Mouse (Mus musculus) heart, embryonic 10.5 days (tissue): ENCODE data around the gene Ccr4. TPM values are rescaled to one million over a fixed set of nuclear protein-coding genes. Genes with fewer than 3 reads are reported as not detected.

Source experiments
- DNase-seq: peaks from one replicate; pipeline ENCODE4 v3.0.0-alpha.2; 2017; ENCODE audit warnings: low spot score
- H3K27ac ChIP-seq: fragments of 300-500 bp; sonication (generic); 2 replicates; pipeline ENCODE4 v1.5.1; 2016; ENCODE audit warnings: mild to moderate bottlenecking
- H3K27me3 ChIP-seq: fragments of 300-500 bp; sonication (generic); 2 replicates; pipeline ENCODE4 v1.6.1; 2016; ENCODE audit warnings: mild to moderate bottlenecking; ENCODE audit not compliant: poor library complexity, insufficient read depth, severe bottlenecking
- H3K36me3 ChIP-seq: fragments of 300-500 bp; sonication (generic); 2 replicates; pipeline ENCODE4 v1.6.1; 2016; ENCODE audit warnings: mild to moderate bottlenecking, moderate library complexity
- H3K4me1 ChIP-seq: fragments of 300-500 bp; sonication (generic); 2 replicates; pipeline ENCODE4 v1.6.1; 2016; ENCODE audit warnings: mild to moderate bottlenecking
- H3K4me3 ChIP-seq: fragments of 300-500 bp; sonication (generic); 2 replicates; pipeline ENCODE4 v1.5.1; 2016; ENCODE audit warnings: mild to moderate bottlenecking, moderate library complexity
- H3K9me3 ChIP-seq: fragments of 300-500 bp; sonication (generic); 2 replicates; pipeline ENCODE4 v1.6.1; 2016; ENCODE audit warnings: mild to moderate bottlenecking, moderate library complexity
- WGBS: fragments of 180-500 bp; shearing (Covaris S2); methylation state at CpG from one replicate; pipeline ENCODE4 v1.1.7; 2016; 5-methylcytosine and 5-hydroxymethylcytosine counted together
- polyA plus RNA-seq: library from polyadenylated mRNA; unstranded; fragments of >200 nt; fragmentation: Nextera tagmentation; extraction: Ambion mirVana; gene quantifications from 2 replicates; pipeline ENCODE4 v1.2.1, GENCODE M21; 2016

Gene Ccr4
- polyA plus RNA-seq, 1 experiment from 2014 or later: not detected

DNA sequence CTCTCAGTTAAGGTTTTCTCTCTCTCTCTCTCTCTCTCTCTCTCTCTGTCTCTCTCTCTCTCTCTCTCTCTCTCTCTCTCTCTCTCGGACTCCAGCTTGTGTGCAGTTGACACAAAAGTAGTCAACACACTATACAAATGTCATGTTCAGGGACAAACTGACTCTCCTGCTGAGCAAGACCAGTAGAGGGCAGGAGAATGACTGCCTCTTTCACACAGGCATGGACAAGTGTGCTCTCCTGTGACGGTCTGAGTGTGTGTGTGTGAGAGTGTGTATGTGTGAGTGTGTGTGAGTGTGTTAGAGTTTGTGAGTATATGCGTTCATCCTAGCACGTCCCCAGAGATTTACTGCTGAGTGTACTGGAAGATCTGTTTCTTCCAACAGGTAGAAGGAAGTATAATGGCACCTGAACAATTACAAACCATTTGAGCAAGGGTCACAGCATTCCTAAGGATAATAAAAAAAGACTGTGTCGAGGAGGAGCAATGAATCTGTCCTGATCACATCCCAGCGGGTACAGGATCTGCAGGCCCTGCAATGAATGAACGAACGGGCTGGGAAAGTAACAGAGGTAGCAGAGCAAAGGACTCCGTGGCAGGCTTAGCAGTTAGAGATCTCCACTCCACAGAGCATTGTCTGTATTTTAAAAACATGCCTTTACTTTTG, 14.2 kb upstream of the Ccr4 start:
- H3K4me3 ChIP-seq: no peak overlapping the region
- no peak overlapping the region for H3K27ac ChIP-seq
- H3K27me3 ChIP-seq: no peaks in the 10 kb centered on the region
- H3K4me1 ChIP-seq: peaks cover 32% of the 10 kb centered on the region
- WGBS: 75% methylated on average over 9 of the region's 9 CpGs
- DNase-seq: no peak
- 0 out of 2 replicates have a peak, but pooled peaks cover 1% of the 10 kb centered on the region for H3K9me3 ChIP-seq
- H3K36me3 ChIP-seq: peaks cover 12% of the 10 kb centered on the region

DNA sequence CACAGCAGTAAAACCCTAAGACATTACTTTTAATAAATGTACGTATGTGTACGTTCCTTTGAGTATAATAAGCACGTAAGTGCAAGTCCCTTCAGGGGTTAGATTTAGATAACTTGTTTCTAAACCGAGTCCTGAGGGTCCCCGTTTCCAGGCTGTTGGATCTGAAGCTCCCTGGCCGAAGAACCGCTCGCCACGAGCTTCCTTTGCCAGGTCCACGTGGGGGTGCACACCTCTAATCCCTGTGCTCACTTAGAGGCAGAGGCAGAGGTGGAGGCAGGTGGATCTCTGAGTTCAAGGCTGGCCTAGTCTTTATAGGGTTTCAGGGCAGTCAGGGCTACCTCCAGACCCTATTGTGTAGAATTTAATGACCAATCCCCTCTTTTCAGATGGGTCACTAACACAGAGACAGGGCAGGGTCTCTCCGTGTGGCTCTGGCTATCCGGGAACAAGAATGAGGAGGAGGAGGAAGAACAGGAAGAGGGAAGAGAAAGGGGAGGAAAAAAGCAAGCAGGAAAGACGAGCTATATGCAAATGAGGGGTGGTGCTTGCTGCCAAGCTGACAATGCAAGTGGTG, 13.3 kb upstream of the Ccr4 start:
- Histone ChIP-seq H3K27ac (no peak overlapping the region), H3K4me1 (peaks cover 32% of the 10 kb centered on the region), H3K9me3 (peaks cover 11% of the 10 kb centered on the region), H3K4me3 (no peak overlapping the region), H3K36me3 (peaks cover 21% of the 10 kb centered on the region), H3K27me3 (no peaks in the 10 kb centered on the region)
- DNase-seq: no peak
- WGBS: 80% methylated on average over 13 of the region's 13 CpGs

DNA sequence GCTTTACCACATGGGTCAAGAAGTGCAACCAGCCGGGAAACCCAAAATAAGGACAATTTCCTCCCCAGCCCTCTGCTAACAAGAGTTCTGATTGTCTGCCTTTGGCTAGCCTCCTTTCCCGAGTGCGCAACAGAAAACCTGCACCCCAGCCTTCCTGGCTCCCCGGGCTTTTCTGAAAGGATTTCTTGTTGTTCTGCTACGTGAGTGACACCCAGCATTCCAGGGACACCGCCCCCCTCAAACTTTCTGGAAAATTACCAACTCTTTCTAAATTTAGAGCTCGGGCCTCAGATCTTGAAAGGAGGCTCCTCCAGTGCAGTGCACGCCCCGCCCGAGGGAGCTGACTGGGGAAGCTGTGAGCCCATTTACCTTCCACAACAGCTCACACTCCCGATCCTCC, 10.6 kb upstream of the Ccr4 start, which contains the start of gene C130032M10Rik:
TSS of gene C130032M10Rik (plus strand) at position 334 of the 400 bp plus-strand sequence.
- Histone ChIP-seq H3K27ac (peak within 1 kb of the TSS; percentile 67; the same call in 1 of the 2 replicates), H3K4me3 (0 out of 2 replicates have a peak within 1 kb of the TSS, but pooled peaks have one; percentile 3), H3K4me1 (peaks cover 32% of the 10 kb centered on the region), H3K9me3 (peaks cover 17% of the 10 kb centered on the region), H3K36me3 (peaks cover 43% of the 10 kb centered on the region), H3K27me3 (no peaks in the 10 kb centered on the region)
- DNase-seq: no peak
- 64% methylated on average over 11 of the region's 11 CpGs for WGBS

DNA sequence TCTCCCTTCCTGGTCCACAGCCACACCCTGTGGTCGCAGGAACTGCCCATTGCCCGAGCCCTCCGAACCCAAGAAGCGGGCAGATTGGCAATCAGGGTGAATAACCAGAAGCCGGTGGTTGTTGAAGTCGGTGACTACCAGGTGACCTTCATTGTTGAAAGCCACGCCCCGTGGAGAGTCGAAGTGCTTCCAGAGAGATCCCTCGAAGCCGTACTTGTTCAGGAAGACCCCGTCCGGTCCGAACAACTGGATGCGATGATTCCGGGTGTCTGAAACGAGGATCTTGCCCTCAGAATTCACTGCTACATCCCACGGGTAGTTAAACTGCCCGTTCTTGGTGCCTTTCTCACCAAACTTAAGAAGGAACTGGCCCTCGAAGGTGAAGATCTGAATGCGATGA, 8.1 kb upstream of the Ccr4 start:
- H3K4me3 ChIP-seq: no peak overlapping the region
- no peak overlapping the region for H3K27ac ChIP-seq
- H3K36me3 ChIP-seq: peaks cover 65% of the 10 kb centered on the region
- peaks cover 17% of the 10 kb centered on the region for H3K9me3 ChIP-seq
- 96% methylated on average over 21 of the region's 21 CpGs for WGBS
- peaks cover 21% of the 10 kb centered on the region for H3K4me1 ChIP-seq
- H3K27me3 ChIP-seq: no peaks in the 10 kb centered on the region
- DNase-seq: no peak

DNA sequence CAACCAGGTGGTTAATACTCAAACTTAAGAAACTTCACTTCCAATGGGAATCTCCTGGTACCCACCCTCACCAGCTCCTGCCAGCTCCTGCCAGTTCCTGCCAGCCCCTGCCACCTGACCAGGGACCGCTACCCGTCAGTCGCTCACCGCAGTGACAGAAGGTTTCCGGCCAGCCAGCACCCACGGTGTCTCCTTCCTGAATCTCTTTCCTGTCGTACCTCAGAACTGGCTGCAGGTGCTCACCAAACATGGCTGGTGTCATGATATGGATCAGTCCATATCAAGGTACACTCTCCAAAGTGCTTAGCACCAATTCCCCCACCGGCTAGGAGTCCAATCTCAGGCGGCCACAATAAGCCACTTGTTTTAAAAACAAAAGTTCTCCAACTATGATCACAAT, 5.1 kb upstream of the Ccr4 start:
- H3K9me3 ChIP-seq: peaks cover 17% of the 10 kb centered on the region
- no peak overlapping the region for H3K27ac ChIP-seq
- DNase-seq: no peak
- H3K27me3 ChIP-seq: no peaks in the 10 kb centered on the region
- H3K36me3 ChIP-seq: peaks cover 72% of the 10 kb centered on the region
- 89% methylated on average over 9 of the region's 9 CpGs for WGBS
- no peaks in the 10 kb centered on the region for H3K4me1 ChIP-seq
- H3K4me3 ChIP-seq: no peak overlapping the region

DNA sequence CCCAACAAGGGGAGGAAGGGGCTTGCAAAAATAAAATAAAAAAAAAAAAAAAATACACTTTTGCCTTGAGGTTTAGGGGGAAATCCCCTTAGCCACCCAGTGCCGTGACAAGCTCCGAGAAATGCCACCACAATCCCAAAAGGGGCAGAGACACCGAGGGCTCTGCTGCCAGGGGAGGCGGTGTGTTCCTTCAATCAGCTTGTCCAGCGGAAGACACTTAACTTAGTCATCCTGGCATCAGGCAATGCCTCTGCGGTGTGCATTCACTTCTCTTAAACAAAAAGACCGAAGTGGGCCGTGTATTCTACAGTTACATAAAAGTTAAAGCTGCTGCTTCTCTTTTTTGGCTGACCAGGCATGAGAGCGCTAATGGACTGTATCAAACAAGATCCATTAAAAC, 2.7 kb upstream of the Ccr4 start:
- DNase-seq: no peak
- Histone ChIP-seq H3K4me1 (peaks cover 9% of the 10 kb centered on the region), H3K36me3 (peaks cover 49% of the 10 kb centered on the region), H3K9me3 (no peaks in the 10 kb centered on the region), H3K4me3 (no peak overlapping the region), H3K27ac (no peak overlapping the region), H3K27me3 (no peaks in the 10 kb centered on the region)
- 93% methylated on average over 9 of the region's 9 CpGs for WGBS

DNA sequence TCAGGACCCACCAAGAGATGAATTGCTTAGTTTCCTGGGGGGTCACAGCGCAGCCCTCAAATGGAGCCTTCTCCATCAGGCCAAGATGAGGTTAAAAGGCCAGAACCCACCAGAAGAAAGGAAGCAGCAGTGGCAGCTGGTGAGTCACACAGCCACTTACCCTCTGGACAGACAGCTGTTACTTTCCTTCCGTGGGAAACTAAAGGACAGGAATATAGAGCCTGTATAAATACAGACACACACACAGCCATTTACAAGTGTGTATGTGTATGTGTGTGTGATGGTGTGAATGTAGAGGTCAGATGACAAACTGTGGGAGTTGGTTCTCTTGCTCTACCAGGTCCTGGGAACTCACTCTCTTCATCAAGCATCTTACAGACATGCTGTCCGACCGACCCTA, 1.8 kb upstream of the Ccr4 start:
- H3K27me3 ChIP-seq: no peaks in the 10 kb centered on the region
- peaks cover 9% of the 10 kb centered on the region for H3K4me1 ChIP-seq
- H3K36me3 ChIP-seq: peaks cover 41% of the 10 kb centered on the region
- no peaks in the 10 kb centered on the region for H3K9me3 ChIP-seq
- DNase-seq: no peak
- no peak overlapping the region for H3K4me3 ChIP-seq
- H3K27ac ChIP-seq: no peak overlapping the region
- WGBS: 69% methylated on average over 4 of the region's 4 CpGs

DNA sequence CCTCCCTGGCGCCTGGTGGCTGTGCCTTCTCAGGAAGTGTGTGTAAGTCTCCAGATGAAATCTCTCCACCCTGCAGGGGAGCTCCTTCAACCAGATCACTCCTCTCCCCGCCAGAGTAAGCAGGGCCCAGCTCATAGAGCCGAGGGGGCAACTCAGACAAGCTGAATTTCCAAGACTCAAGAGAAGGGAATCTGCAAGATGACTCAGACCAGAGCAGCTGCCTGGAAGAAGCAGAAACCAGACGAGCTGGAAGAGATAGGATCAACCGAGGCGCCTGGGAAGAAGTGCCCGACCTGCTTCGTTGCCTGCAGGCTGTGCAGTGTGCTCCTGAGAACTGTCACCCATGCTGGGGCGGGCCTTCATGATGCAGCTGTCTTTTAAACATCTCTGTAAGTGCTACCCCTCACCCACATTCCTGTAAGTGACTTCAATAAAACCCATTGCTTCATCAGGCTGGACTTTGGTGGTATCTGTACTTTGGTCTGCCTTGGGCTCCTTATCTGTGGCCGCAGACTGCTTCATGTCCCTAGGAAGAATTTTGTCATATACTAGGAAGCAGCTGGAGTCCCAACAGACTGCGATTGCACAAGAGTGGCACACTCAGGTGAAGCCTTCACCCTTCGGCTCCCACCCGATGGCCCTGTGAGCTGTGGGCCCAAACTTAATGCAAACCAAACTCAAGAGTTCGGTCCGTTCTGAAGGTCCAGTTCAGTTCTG, 1.8 kb downstream of the Ccr4 start:
- H3K9me3 ChIP-seq: no peaks in the 10 kb centered on the region
- no peak overlapping the region for H3K4me3 ChIP-seq
- WGBS: 32% methylated on average over 15 of the region's 15 CpGs
- H3K4me1 ChIP-seq: peaks cover 17% of the 10 kb centered on the region
- peaks cover 12% of the 10 kb centered on the region for H3K36me3 ChIP-seq
- H3K27ac ChIP-seq: peak overlapping the region; percentile 2; the same call in 1 of the 2 replicates
- no peaks in the 10 kb centered on the region for H3K27me3 ChIP-seq
- DNase-seq: peak; percentile 82

DNA sequence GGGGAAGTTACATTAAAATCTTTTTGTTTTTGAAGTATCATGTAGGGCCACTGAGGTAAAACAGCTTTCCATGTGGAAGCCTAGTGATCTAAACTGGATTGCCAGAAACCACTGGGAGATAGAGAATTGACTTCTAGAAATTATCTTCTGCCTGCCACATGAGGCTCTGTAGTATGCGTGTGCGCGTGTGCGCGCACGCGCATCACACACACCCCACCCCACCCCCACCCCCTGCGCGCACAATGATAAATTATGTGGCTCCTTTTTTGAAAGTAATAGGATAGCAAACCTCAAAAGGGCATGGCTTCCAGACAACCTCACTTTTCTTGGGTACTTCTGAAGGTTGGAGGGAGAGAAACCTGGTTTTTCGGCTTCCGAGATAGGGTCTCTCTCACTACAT, 2.8 kb downstream of the Ccr4 start:
- Histone ChIP-seq H3K4me1 (peaks cover 17% of the 10 kb centered on the region), H3K27me3 (no peaks in the 10 kb centered on the region), H3K4me3 (no peak overlapping the region), H3K36me3 (peaks cover 7% of the 10 kb centered on the region), H3K27ac (no peak overlapping the region), H3K9me3 (no peaks in the 10 kb centered on the region)
- 95% methylated on average over 11 of the region's 11 CpGs for WGBS
- DNase-seq: no peak

DNA sequence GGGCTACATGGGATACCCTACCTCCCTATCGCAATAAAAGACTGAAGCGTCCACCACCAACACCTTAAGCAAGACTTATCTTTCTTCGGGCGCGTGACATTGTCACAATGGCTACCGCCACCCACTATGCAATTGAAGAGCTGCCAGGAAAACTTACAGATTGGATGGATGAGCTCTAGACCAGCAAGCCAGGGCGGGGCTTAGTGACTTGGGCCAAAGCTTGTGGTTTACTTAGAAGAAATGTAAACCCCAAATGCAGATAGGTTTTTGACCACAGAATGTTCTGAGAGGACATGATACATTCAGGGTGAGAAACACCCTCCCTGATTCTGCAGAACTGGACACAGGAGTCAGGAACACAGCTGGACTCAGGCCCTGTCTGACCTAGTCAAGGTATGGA, 3.6 kb downstream of the Ccr4 start:
- H3K9me3 ChIP-seq: no peaks in the 10 kb centered on the region
- H3K27ac ChIP-seq: no peak overlapping the region
- no peak overlapping the region for H3K4me3 ChIP-seq
- peaks cover 17% of the 10 kb centered on the region for H3K4me1 ChIP-seq
- no peak for DNase-seq
- 83% methylated on average over 7 of the region's 7 CpGs for WGBS
- no peaks in the 10 kb centered on the region for H3K36me3 ChIP-seq
- H3K27me3 ChIP-seq: no peaks in the 10 kb centered on the region

DNA sequence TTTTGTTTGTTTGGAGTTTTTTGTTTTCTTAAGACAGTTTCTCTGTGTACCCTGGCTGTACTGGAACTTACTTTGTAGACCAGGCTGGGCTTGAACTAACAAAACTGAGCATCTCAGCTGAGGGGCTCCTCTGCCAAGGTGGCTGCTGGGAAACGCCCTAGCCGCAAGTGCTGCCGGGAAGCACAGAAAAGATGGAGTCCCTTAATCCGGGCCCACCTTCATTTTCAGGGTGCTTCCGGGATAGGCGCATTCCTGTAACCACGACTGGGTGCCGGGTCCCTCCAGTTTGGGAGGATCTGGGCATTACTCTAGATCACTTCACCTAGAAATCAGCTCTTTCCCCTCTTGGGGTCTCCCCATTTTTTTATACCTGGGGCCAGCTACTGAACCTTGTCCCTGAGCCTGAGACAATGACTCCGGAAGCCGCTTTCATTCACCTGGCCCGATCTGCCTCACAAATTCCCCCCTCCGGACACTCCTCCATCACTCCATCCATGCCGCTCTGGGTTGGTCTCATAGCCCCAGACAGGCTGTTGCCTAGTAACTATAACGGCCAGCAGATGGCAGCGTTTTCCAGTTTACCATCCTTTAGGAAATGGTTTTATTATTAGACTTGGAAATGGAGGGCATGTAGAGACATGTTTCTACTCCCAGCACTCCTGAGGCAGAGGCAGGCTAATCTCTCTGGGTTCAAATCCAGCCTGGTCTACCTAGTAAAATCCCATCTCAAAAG, 4.8 kb downstream of the Ccr4 start:
- H3K4me3 ChIP-seq: no peak overlapping the region; the same call in 1 of the 2 replicates
- no peaks in the 10 kb centered on the region for H3K27me3 ChIP-seq
- WGBS: 16% methylated on average over 15 of the region's 15 CpGs
- no peak overlapping the region for H3K27ac ChIP-seq
- DNase-seq: peak; percentile 87
- H3K4me1 ChIP-seq: peaks cover 17% of the 10 kb centered on the region
- H3K36me3 ChIP-seq: no peaks in the 10 kb centered on the region
- no peaks in the 10 kb centered on the region for H3K9me3 ChIP-seq

DNA sequence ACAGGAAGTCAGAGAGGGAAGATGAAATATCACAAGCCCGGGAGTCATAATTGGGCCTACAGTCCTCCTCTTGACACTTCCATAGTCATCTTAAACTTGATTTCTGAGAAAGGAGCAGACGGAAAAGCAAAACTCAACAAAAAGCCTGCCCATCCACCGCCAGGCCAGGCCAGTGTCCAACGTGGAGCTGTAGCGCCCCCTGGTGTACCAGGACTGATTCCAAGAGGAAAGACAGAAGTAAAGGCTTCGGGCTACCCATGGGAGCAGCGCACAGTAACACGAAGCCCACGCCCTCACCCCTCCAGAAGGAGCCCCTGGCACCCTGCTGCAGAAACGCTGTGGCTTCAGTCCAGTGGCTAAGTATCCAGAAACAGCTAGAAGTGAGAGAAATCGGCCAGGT, 6.5 kb downstream of the Ccr4 start:
- 7% methylated on average over 11 of the region's 11 CpGs for WGBS
- peak; percentile 95 for DNase-seq
- Histone ChIP-seq H3K4me3 (0 out of 2 replicates have a peak overlapping the region, but pooled peaks have one; percentile 3), H3K9me3 (no peaks in the 10 kb centered on the region), H3K27me3 (no peaks in the 10 kb centered on the region), H3K36me3 (no peaks in the 10 kb centered on the region), H3K4me1 (peaks cover 15% of the 10 kb centered on the region), H3K27ac (no peak overlapping the region)
